Mouse (Mus musculus) erythroblast, embryonic 14.5 days (primary cell): ENCODE results near the gene Msantd2. TPM values are rescaled to one million over a fixed set of nuclear protein-coding genes. Genes with fewer than 3 reads are reported as not detected.
A peak's percentile ranks its signal among the peaks of the same experiment; 100 is the strongest.

ENCODE experiments used
- H3K27me3 ChIP-seq: 2 replicates; pipeline ENCODE4 v1.6.1; 2012; ENCODE audit warnings: inconsistent platforms; ENCODE audit not compliant: control insufficient read depth
- H3K36me3 ChIP-seq: 2 replicates; pipeline ENCODE4 v1.6.1; 2012; ENCODE audit warnings: mild to moderate bottlenecking, inconsistent platforms; ENCODE audit not compliant: control insufficient read depth
- H3K4me1 ChIP-seq: 2 replicates; pipeline ENCODE4 v1.6.1; 2012; ENCODE audit warnings: inconsistent platforms; ENCODE audit not compliant: control insufficient read depth
- H3K4me3 ChIP-seq: replicated peaks from 2 replicates; pipeline ENCODE3; 2012; ENCODE audit warnings: moderate library complexity, mild to moderate bottlenecking, inconsistent platforms
- H3K9me3 ChIP-seq: 2 replicates; pipeline ENCODE4 v1.6.1; 2012; ENCODE audit warnings: low read length, inconsistent platforms, mixed read lengths; ENCODE audit not compliant: control insufficient read depth
- GATA1 ChIP-seq: IDR thresholded peaks from 2 replicates; pipeline ENCODE4 v1.6.1; 2012; ENCODE audit warnings: low read length, inconsistent platforms, mixed read lengths
- TAL1 ChIP-seq: IDR thresholded peaks from 3 replicates; pipeline ENCODE4 v1.6.1; 2012; ENCODE audit warnings: low read length, inconsistent platforms, mixed read lengths
- polyA plus RNA-seq: library from polyadenylated mRNA; stranded (reverse); fragments of >175 nt; gene quantifications from 2 replicates; pipeline ENCODE4 v1.2.3, GENCODE M21; 2012

Gene Msantd2
- polyA plus RNA-seq, 1 experiment, result 0.21 TPM

DNA sequence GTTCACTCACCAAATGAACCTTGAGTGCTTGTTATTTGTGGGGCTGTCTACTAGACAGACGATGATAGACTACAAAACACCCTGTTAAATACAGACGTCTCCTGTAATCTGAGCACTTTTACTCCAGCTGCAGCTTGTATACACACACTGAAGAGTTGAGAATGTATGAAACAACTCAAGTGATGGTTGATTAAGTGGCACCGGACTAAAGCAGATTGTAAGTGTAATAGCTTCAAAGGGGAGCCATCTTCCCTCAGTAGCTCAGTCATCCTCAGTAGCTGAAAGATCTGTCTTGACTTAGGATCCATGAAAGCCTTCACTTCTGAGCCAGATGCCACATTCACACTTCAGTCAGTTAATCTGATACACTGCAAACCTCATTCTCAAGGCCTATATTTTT lies 6.6 kb downstream of the Msantd2 start:
- no peaks in the 10 kb centered on the region for H3K27me3 ChIP-seq
- H3K36me3 ChIP-seq, result no peaks in the 10 kb centered on the region; the same call in 1 of the 2 replicates
- H3K9me3 ChIP-seq, result no peaks in the 10 kb centered on the region
- H3K4me1 ChIP-seq, result peaks cover 4% of the 10 kb centered on the region
- TF ChIP-seq TAL1, result no peak
- TF ChIP-seq GATA1, result no peak
- no peak overlapping the region for H3K4me3 ChIP-seq

DNA sequence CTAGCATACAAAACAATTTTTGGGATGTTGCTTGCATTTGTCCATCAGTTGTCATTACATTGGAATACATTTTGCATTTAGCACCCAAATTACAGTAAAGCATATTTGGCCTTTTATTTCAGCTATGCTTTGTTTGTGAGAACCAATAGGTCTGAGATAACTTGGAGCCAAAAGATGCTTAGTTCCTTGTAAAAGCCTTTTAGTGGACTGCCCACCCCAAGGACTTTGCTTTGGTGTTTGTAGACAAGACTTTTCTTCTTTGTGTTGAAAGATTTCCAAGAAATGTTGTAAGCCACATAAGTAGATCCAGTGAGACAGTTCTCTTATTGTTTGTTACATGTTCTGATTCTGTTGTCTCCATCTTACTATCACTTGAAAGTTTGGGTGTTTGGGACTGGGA lies 7.2 kb downstream of the Msantd2 start:
- Histone ChIP-seq H3K27me3 (no peaks in the 10 kb centered on the region), H3K36me3 (no peaks in the 10 kb centered on the region; the same call in 1 of the 2 replicates), H3K4me3 (no peak overlapping the region), H3K9me3 (no peaks in the 10 kb centered on the region), H3K4me1 (peaks cover 4% of the 10 kb centered on the region)
- TF ChIP-seq GATA1, result no peak
- no peak for TF ChIP-seq TAL1

DNA sequence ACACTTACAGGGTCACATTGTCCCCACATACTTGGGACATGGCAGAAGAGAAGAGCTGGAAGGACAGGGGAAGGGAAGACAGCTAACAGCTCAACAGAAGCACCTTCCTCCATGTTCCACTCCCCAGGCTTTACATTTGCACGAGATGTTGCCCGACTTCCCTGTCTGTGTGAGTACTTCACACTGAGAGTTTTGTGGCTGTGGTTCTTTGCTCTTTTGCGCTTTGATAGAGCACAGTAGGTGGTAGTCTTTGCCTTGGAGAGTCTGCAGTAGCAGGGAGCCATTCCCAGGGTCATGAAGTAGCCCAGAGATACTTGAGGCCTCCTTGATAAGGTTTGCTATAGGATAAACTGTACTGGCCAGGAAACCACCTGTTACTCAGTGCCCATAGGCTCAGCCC lies 11.1 kb downstream of the Msantd2 start:
- TF ChIP-seq GATA1 (no peak), TAL1 (no peak)
- H3K4me3 ChIP-seq, result no peak overlapping the region
- no peaks in the 10 kb centered on the region; the same call in 1 of the 2 replicates for H3K36me3 ChIP-seq
- peaks cover 4% of the 10 kb centered on the region for H3K4me1 ChIP-seq
- H3K27me3 ChIP-seq, result no peaks in the 10 kb centered on the region
- H3K9me3 ChIP-seq, result no peaks in the 10 kb centered on the region

DNA sequence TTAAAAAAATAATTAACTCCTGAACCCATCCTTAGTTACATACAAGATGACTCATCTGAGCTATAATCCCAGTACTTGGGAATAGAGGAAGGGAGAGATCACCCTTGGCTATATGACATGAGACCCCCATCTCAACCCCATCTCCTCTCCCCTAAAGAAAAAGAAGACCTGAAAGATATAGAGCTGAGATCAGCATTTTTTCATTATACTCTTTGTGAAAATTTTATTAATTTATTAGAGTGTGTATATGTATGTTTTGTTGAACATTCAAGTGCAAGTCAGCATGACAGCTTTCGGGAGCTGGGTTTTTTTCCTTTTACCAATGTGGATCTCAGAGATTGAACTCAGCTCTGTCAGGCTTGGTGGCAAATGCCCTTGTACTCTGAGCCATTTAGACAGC lies 12.1 kb downstream of the Msantd2 start:
- Histone ChIP-seq H3K27me3 (no peaks in the 10 kb centered on the region), H3K4me1 (peaks cover 4% of the 10 kb centered on the region), H3K4me3 (no peak overlapping the region), H3K9me3 (no peaks in the 10 kb centered on the region), H3K36me3 (no peaks in the 10 kb centered on the region; the same call in 1 of the 2 replicates)
- no peak for TF ChIP-seq GATA1
- TF ChIP-seq TAL1, result no peak

DNA sequence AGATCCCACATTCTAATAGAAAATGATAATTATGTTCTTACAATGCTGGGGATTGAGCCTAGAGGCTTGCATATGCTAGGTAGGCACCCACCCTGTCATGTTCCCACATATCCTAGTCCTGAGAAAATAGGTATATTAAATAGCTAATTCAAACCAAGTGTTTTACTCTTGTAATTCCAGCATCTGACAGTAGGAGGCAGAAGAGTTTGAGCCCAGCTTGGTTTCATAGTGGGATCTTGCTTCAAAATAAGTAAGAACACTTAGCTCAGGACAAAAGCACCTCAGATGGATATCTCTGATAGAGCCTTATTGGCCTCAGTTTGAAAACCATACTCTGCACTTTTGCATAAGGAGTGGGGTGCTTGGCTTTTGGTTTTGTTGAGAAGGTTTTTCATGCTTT lies 15.2 kb downstream of the Msantd2 start:
- Histone ChIP-seq H3K4me1 (peaks cover 4% of the 10 kb centered on the region), H3K27me3 (no peaks in the 10 kb centered on the region), H3K4me3 (no peak overlapping the region), H3K9me3 (no peaks in the 10 kb centered on the region), H3K36me3 (no peaks in the 10 kb centered on the region)
- no peak for TF ChIP-seq TAL1
- no peak for TF ChIP-seq GATA1

DNA sequence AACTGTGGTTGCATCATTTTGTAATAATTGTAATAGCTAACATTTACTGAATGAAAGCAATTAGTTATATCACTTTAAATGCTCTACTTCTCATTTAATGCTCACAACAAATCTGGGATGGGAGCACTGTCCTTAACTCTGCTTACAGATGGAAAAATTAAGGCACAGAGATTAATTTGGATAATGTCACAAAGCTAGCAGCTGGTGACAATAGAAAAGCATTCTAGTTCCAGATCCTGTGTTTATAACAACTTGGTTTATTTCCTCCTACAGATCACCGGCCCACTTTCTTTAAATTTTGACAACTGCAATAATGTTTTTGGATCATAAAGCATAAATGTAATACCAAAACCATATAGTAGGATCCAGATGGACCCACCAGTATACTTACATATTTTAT lies 16.9 kb downstream of the Msantd2 start:
- H3K4me3 ChIP-seq, result no peak overlapping the region
- no peak for TF ChIP-seq GATA1
- no peak for TF ChIP-seq TAL1
- H3K27me3 ChIP-seq, result no peaks in the 10 kb centered on the region

DNA sequence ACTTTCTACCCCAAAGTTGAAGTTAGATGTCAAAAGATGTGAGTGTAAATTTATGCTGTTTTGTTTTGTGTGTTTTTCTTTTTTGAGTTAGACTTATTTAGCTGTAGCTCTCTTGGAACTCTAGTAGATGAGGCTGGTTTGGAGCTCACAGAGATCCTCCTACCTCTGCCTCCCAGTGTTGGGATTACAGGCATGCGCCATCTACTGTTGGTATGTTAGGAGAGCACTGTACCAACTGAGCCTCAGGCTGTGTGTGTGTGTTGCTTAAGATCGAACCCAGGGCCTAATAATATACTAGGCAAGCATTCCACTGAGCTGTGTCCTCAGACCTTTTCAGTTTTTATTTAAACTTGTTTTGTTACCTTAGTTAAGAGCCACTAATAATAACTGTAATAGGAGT lies 23.0 kb downstream of the Msantd2 start:
- Histone ChIP-seq H3K27me3 (no peaks in the 10 kb centered on the region), H3K4me3 (no peak overlapping the region), H3K9me3 (no peaks in the 10 kb centered on the region), H3K36me3 (no peaks in the 10 kb centered on the region), H3K4me1 (peaks cover 4% of the 10 kb centered on the region)
- no peak for TF ChIP-seq TAL1
- TF ChIP-seq GATA1, result no peak

More for the DNA sequence above, 16.9 kb downstream of the Msantd2 start:
- H3K9me3 ChIP-seq, result no peaks in the 10 kb centered on the region
- no peaks in the 10 kb centered on the region for H3K36me3 ChIP-seq
- no peaks in the 10 kb centered on the region for H3K4me1 ChIP-seq

DNA sequence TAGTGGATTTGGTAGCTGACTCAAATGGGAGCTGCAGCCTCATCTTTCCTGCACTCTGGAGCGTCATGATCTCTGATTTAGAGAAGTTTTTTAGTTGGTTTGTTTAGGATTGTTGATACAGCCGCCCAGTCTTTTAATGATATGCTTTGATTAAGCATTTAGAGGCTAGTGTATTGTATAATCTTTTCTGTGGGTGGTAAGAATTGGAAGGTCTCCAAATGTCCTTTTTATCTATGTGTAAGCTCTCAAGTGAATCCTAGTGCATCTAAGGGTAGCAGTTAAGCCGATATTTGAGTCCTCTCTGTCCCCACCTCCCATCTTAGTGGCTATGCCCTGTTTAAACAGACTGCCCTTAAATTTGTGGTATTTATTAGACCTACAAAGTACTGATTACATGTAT lies 25.3 kb downstream of the Msantd2 start:
- Histone ChIP-seq H3K9me3 (no peaks in the 10 kb centered on the region), H3K4me3 (no peak overlapping the region), H3K27me3 (no peaks in the 10 kb centered on the region), H3K4me1 (peaks cover 12% of the 10 kb centered on the region), H3K36me3 (peaks cover 4% of the 10 kb centered on the region)
- TF ChIP-seq TAL1 (no peak), GATA1 (no peak)

DNA sequence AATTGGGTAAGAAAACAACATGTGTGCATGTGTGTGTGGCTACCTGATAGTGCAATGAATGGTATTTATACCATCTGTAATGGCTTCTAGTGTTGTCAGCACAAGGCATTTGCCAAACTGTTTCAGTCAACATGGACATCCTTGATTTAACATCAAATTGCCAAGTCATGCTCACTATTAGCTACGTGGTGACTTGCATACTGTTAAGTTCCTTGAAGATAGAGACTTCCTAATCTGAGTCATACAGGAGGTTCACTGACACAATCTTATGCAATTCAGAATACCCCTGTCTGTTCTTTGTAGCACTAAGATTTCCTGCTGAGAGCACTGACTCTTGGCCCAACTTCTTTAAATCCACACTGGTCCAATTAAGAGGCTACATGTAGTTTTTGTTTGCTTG lies 28.3 kb downstream of the Msantd2 start:
- H3K9me3 ChIP-seq, result no peaks in the 10 kb centered on the region
- H3K4me1 ChIP-seq, result peaks cover 12% of the 10 kb centered on the region
- peak; percentile 55 for TF ChIP-seq TAL1
- peak; percentile 21; the same call in 1 of the 2 replicates for TF ChIP-seq GATA1
- H3K4me3 ChIP-seq, result no peak overlapping the region
- peaks cover 4% of the 10 kb centered on the region for H3K36me3 ChIP-seq
- H3K27me3 ChIP-seq, result no peaks in the 10 kb centered on the region

DNA sequence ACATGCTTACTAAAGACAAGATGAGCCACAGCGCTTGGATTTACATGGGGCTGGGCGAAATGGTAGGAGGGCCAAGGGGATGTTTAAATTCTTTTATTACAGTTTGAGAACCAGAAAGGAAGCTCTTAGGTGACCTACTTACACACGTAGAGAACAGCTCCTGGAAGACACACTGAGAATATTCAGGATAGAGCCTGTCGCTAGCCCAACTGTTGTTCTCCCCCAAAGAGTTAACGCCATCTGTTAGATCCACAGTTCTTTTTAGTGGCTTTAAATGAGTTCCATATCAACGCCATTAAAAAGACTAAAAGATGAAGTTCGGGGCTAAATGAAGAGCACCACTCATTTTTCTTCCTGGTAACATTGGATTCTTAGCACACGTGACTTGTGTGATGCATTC lies 29.9 kb downstream of the Msantd2 start:
- TF ChIP-seq TAL1 (no peak), GATA1 (no peak)
- Histone ChIP-seq H3K27me3 (no peaks in the 10 kb centered on the region), H3K4me3 (no peak overlapping the region), H3K9me3 (no peaks in the 10 kb centered on the region), H3K36me3 (peaks cover 8% of the 10 kb centered on the region), H3K4me1 (peaks cover 12% of the 10 kb centered on the region)
